22 mouse cellular contexts compared by ENCODE assay signal in the genomic region with DNA sequence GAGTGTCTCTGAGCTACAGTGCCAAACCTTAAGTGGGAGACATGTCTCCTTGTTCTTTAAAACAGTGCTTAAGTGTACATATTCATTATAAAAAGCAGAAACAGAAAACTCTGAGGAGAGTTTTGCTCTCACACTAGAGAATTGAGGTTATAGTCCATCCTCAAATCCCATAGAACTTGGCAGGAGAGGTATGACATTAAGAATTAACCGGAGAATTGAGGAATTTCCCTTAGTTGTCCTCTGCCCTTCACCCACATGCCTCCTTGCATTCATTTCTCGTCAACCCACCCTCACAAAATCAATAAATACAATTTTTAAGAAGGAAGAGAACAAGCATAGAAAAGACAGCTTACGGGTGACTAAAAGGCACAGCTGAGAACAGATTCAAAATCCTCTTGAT. TPM values are rescaled to one million over a fixed set of nuclear protein-coding genes. Genes with fewer than 3 reads are reported as not detected.
DNase-seq lines count a peak whose midpoint lies in the region; ATAC-seq and TF ChIP-seq lines count a peak whose summit lies in the region.
"Had no signal": no experiment of that assay in that cellular context is flagged by ENCODE, and none has a peak within 500 bp of the region (broad histone marks: within the 10 kb centered on the region; RNA-seq: fewer than 3 reads in every experiment).

No protein-coding gene starts in this region.

- 64% methylated on average over 3 of the region's 3 CpGs for WGBS in kidney, adult 2 months
- 80% methylated on average over 3 of the region's 3 CpGs for WGBS in kidney, embryonic 16.5 days
- 78% methylated on average over 3 of the region's 3 CpGs for WGBS in kidney, embryonic 15.5 days
- 86% methylated on average over 3 of the region's 3 CpGs for WGBS in midbrain, embryonic 11.5 days
- WGBS in midbrain, embryonic 10.5 days: 78% methylated on average over 3 of the region's 3 CpGs

- no peak for ATAC-seq in kidney, embryonic 16.5 days (ENCODE audit: low FRiP score, low TSS enrichment)
- no peak for ATAC-seq in kidney, embryonic 15.5 days (replicated peaks; ENCODE audit: low FRiP score)
- ATAC-seq in midbrain, embryonic 11.5 days (ENCODE audit: low FRiP score): no peak
- ATAC-seq: activated CD4-positive, CD25-positive, alpha-beta regulatory T cell, adult 4 months; CD4-positive, CD25-positive, alpha-beta regulatory T cell, adult 4 months; Patski had no signal

- H3K36me3 ChIP-seq in kidney, adult 2 months (ENCODE audit: control insufficient read depth, insufficient read depth, low read length): no peaks in the 10 kb centered on the region; the same call in 1 of the 2 replicates
- H3K36me3 ChIP-seq in kidney, embryonic 16.5 days (ENCODE audit: insufficient read depth, low read length): peaks cover 16% of the 10 kb centered on the region
- H3K36me3 ChIP-seq in kidney, embryonic 15.5 days: peaks cover 15% of the 10 kb centered on the region
- no peaks in the 10 kb centered on the region; the same call in 1 of the 2 replicates for H3K36me3 ChIP-seq in midbrain, embryonic 11.5 days (ENCODE audit: control insufficient read depth, insufficient read depth, low read length)
- H3K36me3 ChIP-seq in midbrain, embryonic 10.5 days: peaks cover 17% of the 10 kb centered on the region
- H3K36me3 ChIP-seq: G1E had no signal

- no peak for TF ChIP-seq CTCF in kidney, adult 2 months (conservative IDR thresholded peaks at IDR 0.05; ENCODE audit: insufficient read depth, insufficient read length, low read depth, low read length)

- no peak overlapping the region for H3K9ac ChIP-seq in kidney, embryonic 16.5 days (replicated peaks; ENCODE audit: low read length)
- H3K9ac ChIP-seq in kidney, embryonic 15.5 days: no peak overlapping the region
- no peak overlapping the region for H3K9ac ChIP-seq in midbrain, embryonic 11.5 days (ENCODE audit: low read length)

- H3K4me2 ChIP-seq in kidney, embryonic 16.5 days (replicated peaks; ENCODE audit: low read depth, low read length): no peak overlapping the region
- H3K4me2 ChIP-seq in kidney, embryonic 15.5 days: no peak overlapping the region
- no peak overlapping the region for H3K4me2 ChIP-seq in midbrain, embryonic 11.5 days

- TF ChIP-seq POLR2A in kidney, adult 2 months (IDR thresholded peaks at IDR 0.05; ENCODE audit: low read depth, low read length): no peak

- peak; percentile 68 for DNase-seq in kidney, adult 2 months
- peak; percentile 71 for DNase-seq in kidney, adult 9 months
- peak; percentile 14 for DNase-seq in kidney, postnatal 14 days
- DNase-seq in kidney, postnatal 25 days: no peak
- peak; percentile 41 for DNase-seq in midbrain, embryonic 11.5 days (ENCODE audit: low spot score, missing footprints)
- DNase-seq in midbrain, embryonic 10.5 days (ENCODE audit: low spot score): no peak
- DNase-seq: adrenal gland, adult 2 months; adrenal gland, adult 8-10 months; adrenal gland, postnatal 10 days; adrenal gland, postnatal 14 days; adrenal gland, postnatal 25 days; adrenal gland, postnatal 36 days; B cell, adult 2 months; cerebellum, adult 11 months; cerebellum, adult 11-12 months had no signal

- H3K27me3 ChIP-seq in kidney, adult 2 months (replicated peaks; ENCODE audit: control insufficient read depth, insufficient read depth, low read length): no peaks in the 10 kb centered on the region
- no peaks in the 10 kb centered on the region for H3K27me3 ChIP-seq in kidney, embryonic 16.5 days (ENCODE audit: insufficient read depth, low read length)
- H3K27me3 ChIP-seq in kidney, embryonic 15.5 days: no peaks in the 10 kb centered on the region
- no peaks in the 10 kb centered on the region for H3K27me3 ChIP-seq in midbrain, embryonic 11.5 days (ENCODE audit: control insufficient read depth, insufficient read depth, low read length)
- H3K27me3 ChIP-seq in midbrain, embryonic 10.5 days (ENCODE audit: low read depth, poor library complexity, severe bottlenecking): no peaks in the 10 kb centered on the region

- peaks cover 15% of the 10 kb centered on the region; the same call in 1 of the 2 replicates for H3K4me1 ChIP-seq in kidney, adult 2 months (ENCODE audit: control insufficient read depth, insufficient read depth, low read length)
- H3K4me1 ChIP-seq in kidney, embryonic 16.5 days (ENCODE audit: insufficient read depth, low read length): no peaks in the 10 kb centered on the region
- H3K4me1 ChIP-seq in kidney, embryonic 15.5 days: no peaks in the 10 kb centered on the region
- H3K4me1 ChIP-seq in midbrain, embryonic 11.5 days (ENCODE audit: control insufficient read depth, insufficient read depth, low read length): no peaks in the 10 kb centered on the region; the same call in 1 of the 2 replicates
- peaks cover 15% of the 10 kb centered on the region for H3K4me1 ChIP-seq in midbrain, embryonic 10.5 days

- peaks cover 16% of the 10 kb centered on the region for H3K9me3 ChIP-seq in kidney, embryonic 16.5 days (ENCODE audit: low read length)
- H3K9me3 ChIP-seq in kidney, embryonic 15.5 days (replicated peaks): peaks cover 16% of the 10 kb centered on the region
- H3K9me3 ChIP-seq in midbrain, embryonic 11.5 days (ENCODE audit: control insufficient read depth, low read length): peaks cover 12% of the 10 kb centered on the region
- peaks cover 22% of the 10 kb centered on the region for H3K9me3 ChIP-seq in midbrain, embryonic 10.5 days (replicated peaks)

- H3K4me3 ChIP-seq in kidney, adult 2 months (ENCODE audit: insufficient read depth, low read depth, low read length): no peak overlapping the region
- H3K4me3 ChIP-seq in kidney, embryonic 16.5 days (ENCODE audit: low read length): no peak overlapping the region
- no peak overlapping the region for H3K4me3 ChIP-seq in kidney, embryonic 15.5 days (replicated peaks)
- H3K4me3 ChIP-seq in midbrain, embryonic 11.5 days (ENCODE audit: low read depth, low read length): no peak overlapping the region
- H3K4me3 ChIP-seq in midbrain, embryonic 10.5 days: no peak overlapping the region

- peak overlapping the region; percentile 93 for H3K27ac ChIP-seq in kidney, adult 2 months (ENCODE audit: insufficient read depth, low read depth, low read length)
- H3K27ac ChIP-seq in kidney, embryonic 16.5 days (ENCODE audit: low read length): no peak overlapping the region
- no peak overlapping the region for H3K27ac ChIP-seq in kidney, embryonic 15.5 days
- H3K27ac ChIP-seq in midbrain, embryonic 11.5 days (ENCODE audit: low read depth, low read length): no peak overlapping the region
- H3K27ac ChIP-seq in midbrain, embryonic 10.5 days (replicated peaks): no peak overlapping the region

RNA-seq across cellular contexts. Expression of a gene that starts 6.2 kb away (rescaled TPM):
- 1.8 and 2.7 TPM in 2 replicates for polyA plus RNA-seq in kidney, adult 2 months (2012; rRNA removed)
- 6.7 and 7.3 TPM in 2 replicates for polyA plus RNA-seq in kidney, embryonic 16.5 days (2015; fragmentation: Nextera tagmentation; extraction: Ambion mirVana)
- 6.1 and 7.1 TPM in 2 replicates for polyA plus RNA-seq in kidney, embryonic 15.5 days (2015; fragmentation: Nextera tagmentation; extraction: Ambion mirVana)
- 8.5 and 10.4 TPM in 2 replicates for polyA plus RNA-seq in midbrain, embryonic 11.5 days (2014; fragmentation: Nextera tagmentation; extraction: Ambion mirVana)
- polyA plus RNA-seq in midbrain, embryonic 10.5 days (2016; fragmentation: Nextera tagmentation; extraction: Ambion mirVana): 7.8 and 8.0 TPM in 2 replicates
- polyA plus RNA-seq: C2C12, G1E, Patski had no signal

RNA-seq across cellular contexts. Expression of a gene that starts 54.0 kb away (rescaled TPM):
- 23.4 and 27.6 TPM in 2 replicates for polyA plus RNA-seq in kidney, adult 2 months (2012; rRNA removed)
- polyA plus RNA-seq in kidney, embryonic 16.5 days (2015; fragmentation: Nextera tagmentation; extraction: Ambion mirVana): 30.3 and 30.8 TPM in 2 replicates
- polyA plus RNA-seq in kidney, embryonic 15.5 days (2015; fragmentation: Nextera tagmentation; extraction: Ambion mirVana): 23.1 and 28.7 TPM in 2 replicates
- polyA plus RNA-seq in midbrain, embryonic 11.5 days (2014; fragmentation: Nextera tagmentation; extraction: Ambion mirVana): 18.0 and 20.6 TPM in 2 replicates
- 18.4 and 19.7 TPM in 2 replicates for polyA plus RNA-seq in midbrain, embryonic 10.5 days (2016; fragmentation: Nextera tagmentation; extraction: Ambion mirVana)
- polyA plus RNA-seq: G1E had no signal

Comparison
In these comparisons a context has a peak if more than half of its experiments do, and no peak if none do; other contexts are left out.
1. DNase-seq: peak in kidney, adult 2 months (single experiment), kidney, adult 9 months (single experiment), kidney, postnatal 14 days (single experiment) and midbrain, embryonic 11.5 days (single experiment); none in kidney, postnatal 25 days (0 of 2) and midbrain, embryonic 10.5 days (single experiment).